Mouse (Mus musculus): ENCODE data around the gene Fam114a1. TPM values are rescaled to one million over a fixed set of nuclear protein-coding genes. Genes with fewer than 3 reads are reported as not detected.
A peak's percentile ranks its signal among the peaks of the same experiment; 100 is the strongest.

The Fam114a1 gene
- polyA plus RNA-seq, 1 experiment: 2.1 TPM

- TF ChIP-seq CTCF (IDR thresholded peaks at IDR 0.05; ENCODE audit: control insufficient read depth, insufficient read depth, insufficient replicate concordance, low read depth, low read length): no peak
- TF ChIP-seq POLR2A (IDR thresholded peaks at IDR 0.05; ENCODE audit: control insufficient read depth, low read depth, low read length): no peak
- Histone ChIP-seq H3K27me3 (ENCODE audit: control insufficient read depth, insufficient read depth, low read length) (no peaks in the 10 kb centered on the region), H3K4me3 (ENCODE audit: control insufficient read depth, low read depth, low read length) (no peak overlapping the region), H3K36me3 (ENCODE audit: control insufficient read depth, insufficient read depth, low read length) (no peaks in the 10 kb centered on the region), H3K4me1 (ENCODE audit: control insufficient read depth, insufficient read depth, low read length) (peaks cover 4% of the 10 kb centered on the region), H3K27ac (ENCODE audit: control insufficient read depth, insufficient read depth, low read depth, low read length) (peak overlapping the region; percentile 25; the same call in 1 of the 2 replicates)
Measured at GRCm38 (mm10) chr5:65043407-65043895, 73.6 kb downstream of the Fam114a1 start.

- Histone ChIP-seq H3K4me3 (ENCODE audit: control insufficient read depth, low read depth, low read length) (no peak overlapping the region), H3K27me3 (ENCODE audit: control insufficient read depth, insufficient read depth, low read length) (no peaks in the 10 kb centered on the region), H3K36me3 (ENCODE audit: control insufficient read depth, insufficient read depth, low read length) (no peaks in the 10 kb centered on the region), H3K27ac (ENCODE audit: control insufficient read depth, insufficient read depth, low read depth, low read length) (peak overlapping the region; percentile 25; the same call in 1 of the 2 replicates), H3K4me1 (ENCODE audit: control insufficient read depth, insufficient read depth, low read length) (peaks cover 4% of the 10 kb centered on the region)
- TF ChIP-seq CTCF (IDR thresholded peaks at IDR 0.05; ENCODE audit: control insufficient read depth, insufficient read depth, insufficient replicate concordance, low read depth, low read length) (no peak), POLR2A (IDR thresholded peaks at IDR 0.05; ENCODE audit: control insufficient read depth, low read depth, low read length) (no peak)
Measured at GRCm38 (mm10) chr5:65045642-65046370, 75.9 kb downstream of the Fam114a1 start.

GRCm38 (mm10) chr5:65046442-65047284, 76.8 kb downstream of the Fam114a1 start:
- TF ChIP-seq POLR2A (IDR thresholded peaks at IDR 0.05; ENCODE audit: control insufficient read depth, low read depth, low read length) (no peak), CTCF (IDR thresholded peaks at IDR 0.05; ENCODE audit: control insufficient read depth, insufficient read depth, insufficient replicate concordance, low read depth, low read length) (no peak)
- H3K27me3 ChIP-seq (ENCODE audit: control insufficient read depth, insufficient read depth, low read length): no peaks in the 10 kb centered on the region
- H3K4me1 ChIP-seq (ENCODE audit: control insufficient read depth, insufficient read depth, low read length): peaks cover 4% of the 10 kb centered on the region
- H3K27ac ChIP-seq (ENCODE audit: control insufficient read depth, insufficient read depth, low read depth, low read length): no peak overlapping the region
- no peak overlapping the region for H3K4me3 ChIP-seq (ENCODE audit: control insufficient read depth, low read depth, low read length)
- H3K36me3 ChIP-seq (ENCODE audit: control insufficient read depth, insufficient read depth, low read length): no peaks in the 10 kb centered on the region

GRCm38 (mm10) chr5:65047285-65047855, 77.5 kb downstream of the Fam114a1 start:
- Histone ChIP-seq H3K27ac (ENCODE audit: control insufficient read depth, insufficient read depth, low read depth, low read length) (no peak overlapping the region), H3K4me3 (ENCODE audit: control insufficient read depth, low read depth, low read length) (no peak overlapping the region), H3K36me3 (ENCODE audit: control insufficient read depth, insufficient read depth, low read length) (no peaks in the 10 kb centered on the region)

GRCm38 (mm10) chr5:65049880-65050279, 80.0 kb downstream of the Fam114a1 start:
- Histone ChIP-seq H3K27ac (ENCODE audit: control insufficient read depth, insufficient read depth, low read depth, low read length) (no peak overlapping the region), H3K36me3 (ENCODE audit: control insufficient read depth, insufficient read depth, low read length) (no peaks in the 10 kb centered on the region), H3K4me3 (ENCODE audit: control insufficient read depth, low read depth, low read length) (no peak overlapping the region), H3K4me1 (ENCODE audit: control insufficient read depth, insufficient read depth, low read length) (peaks cover 4% of the 10 kb centered on the region), H3K27me3 (ENCODE audit: control insufficient read depth, insufficient read depth, low read length) (no peaks in the 10 kb centered on the region)
- no peak for TF ChIP-seq CTCF (IDR thresholded peaks at IDR 0.05; ENCODE audit: control insufficient read depth, insufficient read depth, insufficient replicate concordance, low read depth, low read length)
- TF ChIP-seq POLR2A (IDR thresholded peaks at IDR 0.05; ENCODE audit: control insufficient read depth, low read depth, low read length): no peak

More at GRCm38 (mm10) chr5:65047285-65047855, 77.5 kb downstream of the Fam114a1 start:
- H3K27me3 ChIP-seq (ENCODE audit: control insufficient read depth, insufficient read depth, low read length): no peaks in the 10 kb centered on the region
- peaks cover 4% of the 10 kb centered on the region for H3K4me1 ChIP-seq (ENCODE audit: control insufficient read depth, insufficient read depth, low read length)
- no peak for TF ChIP-seq POLR2A (IDR thresholded peaks at IDR 0.05; ENCODE audit: control insufficient read depth, low read depth, low read length)
- TF ChIP-seq CTCF (IDR thresholded peaks at IDR 0.05; ENCODE audit: control insufficient read depth, insufficient read depth, insufficient replicate concordance, low read depth, low read length): no peak

GRCm38 (mm10) chr5:65051513-65051912, 81.6 kb downstream of the Fam114a1 start:
- Histone ChIP-seq H3K36me3 (ENCODE audit: control insufficient read depth, insufficient read depth, low read length) (no peaks in the 10 kb centered on the region), H3K4me3 (ENCODE audit: control insufficient read depth, low read depth, low read length) (no peak overlapping the region), H3K4me1 (ENCODE audit: control insufficient read depth, insufficient read depth, low read length) (peaks cover 4% of the 10 kb centered on the region), H3K27ac (ENCODE audit: control insufficient read depth, insufficient read depth, low read depth, low read length) (no peak overlapping the region), H3K27me3 (ENCODE audit: control insufficient read depth, insufficient read depth, low read length) (no peaks in the 10 kb centered on the region)
- TF ChIP-seq CTCF (IDR thresholded peaks at IDR 0.05; ENCODE audit: control insufficient read depth, insufficient read depth, insufficient replicate concordance, low read depth, low read length): no peak
- no peak for TF ChIP-seq POLR2A (IDR thresholded peaks at IDR 0.05; ENCODE audit: control insufficient read depth, low read depth, low read length)
